Mouse (Mus musculus) gastrocnemius, adult 18-20 months (tissue): ENCODE results near the gene H2-Eb2. TPM values are rescaled to one million over a fixed set of nuclear protein-coding genes. Genes with fewer than 3 reads are reported as not detected.
A peak's percentile ranks its signal among the peaks of the same experiment; 100 is the strongest.

Source experiments
- DNase-seq: peaks from one replicate; pipeline ENCODE4 v3.0.0; 2021; ENCODE audit warnings: low spot score
- long read RNA-seq, 2 experiments: library from polyadenylated mRNA; stranded (forward); transcript quantifications; one replicate each; pipeline ENCODE4 v2.0.0; 2021
- total RNA-seq, 2 experiments: library from RNA; stranded (reverse); gene quantifications; 2 replicates each; pipeline ENCODE4 v1.2.3; 2021

H2-Eb2 gene
- not detected for total RNA-seq
- long read RNA-seq, experiment 1: 0 reads
- long read RNA-seq, experiment 2: 0 reads

DNA sequence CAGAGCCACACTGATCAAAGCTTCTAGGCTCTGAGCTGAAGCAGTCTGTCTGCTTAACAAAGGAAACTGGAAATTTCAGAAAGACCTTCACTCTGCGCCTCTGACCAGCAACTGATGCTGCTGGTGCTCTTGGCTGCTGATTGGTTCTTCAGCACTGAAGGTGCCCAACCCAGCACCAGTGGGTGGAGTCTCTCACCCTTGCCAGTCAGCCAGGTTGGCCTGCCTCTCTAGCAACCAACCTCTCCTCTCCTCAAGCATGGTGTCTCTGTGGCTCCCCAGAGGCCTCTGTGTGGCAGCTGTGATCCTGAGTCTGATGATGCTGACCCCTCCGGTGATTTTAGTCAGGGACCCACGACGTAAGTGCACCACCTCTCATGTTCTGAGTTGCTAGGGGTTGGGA is at the start of gene H2-Eb2:
Gene H2-Eb2, plus strand, starts transcription at position 230 of the 400 bp plus-strand sequence.
- no peak for DNase-seq

DNA sequence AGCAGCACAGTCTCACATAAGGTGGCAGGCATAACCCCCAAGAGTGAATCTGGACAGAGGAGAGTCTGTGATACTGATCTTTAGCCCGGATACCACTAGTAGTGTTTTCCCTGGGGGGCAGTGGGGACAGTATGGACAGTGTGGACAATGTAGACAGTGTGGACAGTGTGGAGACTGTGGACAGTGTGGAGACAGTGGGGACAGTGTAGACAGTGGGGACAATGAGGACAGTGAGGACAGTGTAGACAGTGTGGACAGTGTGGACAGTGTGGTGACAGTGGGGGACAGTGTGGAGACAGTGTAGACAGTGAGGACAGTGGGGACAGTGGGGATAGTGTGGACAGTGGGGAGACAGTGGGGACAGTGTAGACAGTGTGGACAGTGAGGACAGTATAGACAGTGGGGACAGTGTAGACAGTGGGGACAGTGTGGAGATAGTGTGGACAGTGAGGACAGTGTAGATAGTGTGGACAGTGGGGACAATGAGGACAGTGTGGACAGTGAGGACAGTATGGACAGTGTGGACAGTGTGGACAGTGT is 44.9 kb upstream of the H2-Eb2 start:
- no peak for DNase-seq

DNA sequence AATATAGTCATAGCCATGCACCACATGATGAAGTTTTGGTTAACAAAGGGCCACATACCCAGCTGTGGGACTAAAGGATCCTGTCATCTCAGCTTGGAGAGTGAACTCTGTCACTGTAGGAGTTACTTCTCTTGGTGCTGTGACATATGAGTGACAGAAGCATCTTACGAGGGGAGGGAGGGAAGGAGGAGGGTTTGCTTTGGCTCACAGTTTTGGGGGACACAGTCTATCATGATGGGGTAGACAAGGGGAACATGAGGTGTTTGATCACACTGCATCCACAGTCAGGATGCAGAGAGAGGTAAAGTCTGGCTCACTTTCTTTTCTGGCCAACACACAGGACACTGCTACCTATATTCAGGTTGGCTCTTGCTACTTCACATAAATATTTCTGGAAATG is 43.6 kb upstream of the H2-Eb2 start:
- DNase-seq: no peak

DNA sequence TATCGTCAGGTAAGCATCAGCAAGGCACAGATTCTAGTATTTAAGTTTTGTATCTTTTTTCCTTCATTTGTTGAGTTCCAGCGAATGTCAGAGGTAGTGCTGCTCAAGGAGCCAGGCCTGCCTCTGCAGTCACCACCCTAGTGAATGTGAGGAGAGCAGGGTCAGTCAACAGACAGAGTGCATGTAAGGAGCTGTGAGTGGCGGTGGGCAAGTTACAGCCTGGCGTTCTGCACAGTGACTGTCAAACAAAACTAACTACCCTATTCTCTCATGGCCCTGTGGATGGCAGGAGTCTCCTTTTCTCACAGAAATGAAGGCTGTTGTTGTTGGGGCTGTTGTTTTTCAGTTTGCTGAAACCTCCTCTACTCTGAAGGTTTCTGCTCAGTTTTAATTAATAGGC is 40.1 kb upstream of the H2-Eb2 start:
- DNase-seq: no peak

DNA sequence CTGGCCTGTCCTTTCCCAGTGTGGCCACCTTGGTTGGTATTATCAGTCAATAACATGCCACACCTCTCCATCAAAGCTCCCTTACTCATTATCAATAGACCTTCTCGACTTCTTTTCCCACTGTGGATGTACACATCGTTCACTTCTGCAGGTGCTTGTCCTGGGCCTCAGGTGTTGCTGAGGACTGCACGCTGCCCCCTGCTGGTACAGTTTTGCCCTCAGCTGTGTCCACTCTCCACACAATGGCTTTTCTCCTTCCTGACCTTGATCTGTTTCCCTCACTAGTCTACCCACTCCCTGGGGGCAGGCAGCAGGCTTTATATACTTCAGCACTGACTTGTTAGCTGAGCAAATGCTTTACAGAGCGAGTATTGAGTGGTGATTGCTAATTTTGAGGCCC is 39.6 kb upstream of the H2-Eb2 start:
- DNase-seq: no peak

DNA sequence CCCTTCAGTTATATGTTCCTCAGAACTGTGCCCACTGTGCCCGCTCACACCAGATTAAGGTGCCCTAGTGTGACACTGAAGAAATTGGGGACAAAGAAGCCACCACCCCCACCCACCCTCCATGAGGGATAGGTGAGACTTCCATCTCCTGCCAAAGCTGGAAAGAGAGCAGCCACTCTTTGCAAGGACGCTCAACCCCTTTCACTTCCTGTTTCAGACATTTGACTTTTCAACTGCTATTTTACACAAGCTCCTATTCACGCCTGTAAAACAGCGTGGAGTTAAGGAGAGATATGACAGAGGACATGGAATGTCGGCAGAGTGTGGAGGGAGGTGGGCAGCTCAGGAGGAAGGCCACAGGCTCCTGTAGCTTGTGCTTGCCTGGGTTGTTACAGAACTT is 39.0 kb upstream of the H2-Eb2 start:
- DNase-seq: no peak

DNA sequence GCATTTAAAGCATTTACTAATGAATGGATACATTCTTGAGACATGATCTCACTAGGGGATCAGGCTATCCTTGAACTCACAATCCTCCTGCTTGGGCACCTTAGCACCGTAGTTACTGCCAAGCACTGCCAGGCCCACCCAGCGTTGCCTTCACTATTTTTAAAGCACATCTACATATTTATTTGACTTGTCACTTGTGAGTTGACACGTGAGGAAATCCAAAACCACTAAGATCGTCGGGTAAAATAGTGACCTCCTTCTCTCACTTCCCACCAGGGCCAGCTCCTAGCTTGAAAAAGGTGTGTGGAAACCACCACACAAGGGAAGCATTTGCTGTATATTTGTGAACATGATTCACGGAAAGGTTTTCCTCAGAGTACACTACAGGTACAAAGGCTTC is 38.5 kb upstream of the H2-Eb2 start:
- no peak for DNase-seq

DNA sequence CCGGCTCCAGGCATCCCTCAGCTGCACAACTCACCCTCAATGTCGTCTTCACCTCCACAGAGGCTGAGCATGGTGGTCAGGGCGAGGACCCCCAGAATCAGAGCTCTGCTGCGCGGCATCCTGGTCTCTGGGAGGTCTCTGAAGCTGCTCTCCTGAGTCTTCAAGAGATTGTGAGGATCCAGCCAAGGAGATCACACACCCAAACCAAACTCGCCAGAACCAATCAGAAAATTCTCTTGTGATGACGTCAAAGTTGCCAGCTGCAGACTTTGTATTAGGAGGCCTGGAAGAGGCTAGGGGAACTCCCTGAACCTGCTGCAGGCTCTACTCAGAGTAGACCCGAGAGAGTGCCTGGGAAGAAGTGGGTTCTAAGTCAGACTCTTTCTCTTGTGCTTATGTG is 37.8 kb upstream of the H2-Eb2 start, which contains the start of gene H2-Aa:
Gene H2-Aa, minus strand, starts transcription at position 176 of the 400 bp plus-strand sequence.
- peak; percentile 86 for DNase-seq

DNA sequence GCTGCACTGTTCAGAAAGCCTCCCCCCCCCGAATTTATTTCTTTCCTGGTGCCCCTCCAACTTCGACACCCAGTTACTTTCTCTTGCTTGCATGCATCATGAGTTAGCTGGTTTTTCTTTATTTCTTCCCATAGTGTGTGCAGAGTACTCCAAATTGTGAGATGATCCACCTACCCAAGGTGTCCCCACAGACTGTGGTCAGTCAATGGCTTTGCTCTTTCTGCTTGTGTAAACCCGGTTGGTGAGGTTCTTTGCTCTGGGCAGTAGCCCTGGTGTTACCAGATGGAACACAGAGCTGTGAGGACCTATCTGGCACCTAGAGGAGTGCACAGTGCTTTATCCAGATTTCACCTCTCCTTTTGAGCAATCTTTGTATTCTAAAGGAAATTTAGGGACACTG is 37.3 kb upstream of the H2-Eb2 start:
- no peak for DNase-seq

DNA sequence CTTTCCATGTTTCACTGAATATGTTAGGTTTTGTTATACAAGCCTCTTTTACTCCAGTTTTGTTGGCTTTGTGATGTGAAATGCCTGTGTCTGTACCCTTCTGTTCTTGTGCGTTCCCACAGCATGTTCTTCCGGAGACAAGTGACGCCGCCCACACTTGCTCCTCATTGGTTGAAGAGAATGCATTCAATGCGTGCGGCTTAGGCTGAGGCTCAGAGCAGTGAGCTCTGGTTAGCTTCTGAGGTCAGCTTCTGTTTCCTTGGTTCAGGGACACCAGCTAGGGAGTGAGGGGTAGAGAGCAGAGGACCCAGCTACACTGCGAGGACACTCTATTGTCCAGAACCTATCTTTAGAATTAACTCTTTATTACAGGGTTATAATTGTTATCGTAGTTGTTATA is 33.9 kb upstream of the H2-Eb2 start:
- DNase-seq: peak; percentile 68

DNA sequence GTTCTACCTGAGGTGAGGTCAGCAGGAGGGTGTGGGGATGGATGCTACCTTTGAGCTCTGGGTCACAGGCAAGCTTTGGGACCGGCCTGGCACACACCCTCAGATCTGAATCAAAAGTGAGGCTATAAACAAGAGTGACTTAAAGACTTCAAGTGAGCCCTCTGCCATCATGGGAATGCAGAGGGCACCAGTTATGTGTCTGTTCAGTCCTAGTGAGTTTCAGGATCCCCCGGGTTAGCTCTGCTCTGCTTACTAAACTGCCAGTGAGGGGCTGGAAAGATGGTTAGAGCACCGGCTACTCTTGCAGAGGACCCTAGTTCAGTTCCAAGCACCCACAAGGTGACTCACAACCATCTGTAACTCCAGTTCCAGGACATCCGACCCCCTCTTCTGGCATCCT is 32.9 kb upstream of the H2-Eb2 start:
- no peak for DNase-seq

DNA sequence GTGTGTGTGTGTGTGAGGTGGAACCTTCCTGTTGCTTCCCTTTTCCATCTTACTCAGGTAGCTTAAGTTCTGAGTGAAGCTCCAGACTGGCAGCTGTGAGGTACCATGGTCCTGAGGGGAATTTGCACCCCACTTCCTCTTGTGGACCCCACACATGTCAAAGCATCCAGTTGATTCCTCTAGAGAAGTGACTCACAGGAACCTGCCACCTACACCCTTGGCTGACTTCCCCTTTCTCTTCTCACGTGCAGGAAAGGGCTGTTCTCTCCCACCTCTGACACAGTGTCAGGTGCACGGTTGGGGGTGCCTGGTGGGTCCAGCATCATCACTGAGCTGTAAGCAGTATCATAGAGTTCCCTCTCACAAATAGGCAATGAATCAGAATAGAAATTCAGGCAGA is 31.9 kb upstream of the H2-Eb2 start:
- DNase-seq: no peak

DNA sequence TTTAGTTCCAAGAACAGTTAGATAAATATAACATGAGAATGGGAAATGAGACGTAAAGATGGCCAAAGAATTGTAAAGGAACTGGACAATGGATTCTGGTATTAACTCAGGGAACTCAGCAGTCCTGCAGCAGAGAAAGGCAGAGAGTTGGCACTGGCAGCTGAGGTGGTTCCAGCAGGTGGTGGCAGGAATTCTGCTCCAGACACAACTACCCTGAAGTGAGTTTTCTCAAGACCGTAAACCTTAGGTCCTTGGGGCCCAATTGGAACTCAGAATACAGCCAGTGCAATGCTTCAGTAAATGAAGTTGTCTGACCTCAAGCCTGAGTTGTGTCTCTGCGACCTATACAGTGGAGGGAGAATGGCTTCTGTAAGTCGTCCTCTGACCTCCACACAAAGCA is 31.2 kb upstream of the H2-Eb2 start:
- no peak for DNase-seq

DNA sequence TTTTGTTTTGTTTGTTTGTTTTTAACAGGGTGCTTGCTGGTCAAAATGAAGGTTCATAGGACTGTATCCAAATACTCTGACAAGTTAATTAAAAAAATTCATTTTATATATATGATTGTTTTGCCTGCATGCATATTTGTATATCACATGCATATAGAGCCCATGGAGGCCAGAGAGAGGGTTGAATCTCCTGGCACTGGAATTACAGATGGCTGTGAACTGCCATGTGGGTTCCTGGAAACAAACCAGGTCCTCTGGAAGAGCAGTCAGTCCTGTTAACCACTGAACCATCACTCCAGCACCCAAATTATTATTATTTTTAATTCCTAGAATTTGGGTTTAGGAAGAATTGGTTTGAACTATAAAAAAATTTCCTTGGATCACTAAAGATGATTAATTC is 30.2 kb upstream of the H2-Eb2 start:
- DNase-seq: no peak

DNA sequence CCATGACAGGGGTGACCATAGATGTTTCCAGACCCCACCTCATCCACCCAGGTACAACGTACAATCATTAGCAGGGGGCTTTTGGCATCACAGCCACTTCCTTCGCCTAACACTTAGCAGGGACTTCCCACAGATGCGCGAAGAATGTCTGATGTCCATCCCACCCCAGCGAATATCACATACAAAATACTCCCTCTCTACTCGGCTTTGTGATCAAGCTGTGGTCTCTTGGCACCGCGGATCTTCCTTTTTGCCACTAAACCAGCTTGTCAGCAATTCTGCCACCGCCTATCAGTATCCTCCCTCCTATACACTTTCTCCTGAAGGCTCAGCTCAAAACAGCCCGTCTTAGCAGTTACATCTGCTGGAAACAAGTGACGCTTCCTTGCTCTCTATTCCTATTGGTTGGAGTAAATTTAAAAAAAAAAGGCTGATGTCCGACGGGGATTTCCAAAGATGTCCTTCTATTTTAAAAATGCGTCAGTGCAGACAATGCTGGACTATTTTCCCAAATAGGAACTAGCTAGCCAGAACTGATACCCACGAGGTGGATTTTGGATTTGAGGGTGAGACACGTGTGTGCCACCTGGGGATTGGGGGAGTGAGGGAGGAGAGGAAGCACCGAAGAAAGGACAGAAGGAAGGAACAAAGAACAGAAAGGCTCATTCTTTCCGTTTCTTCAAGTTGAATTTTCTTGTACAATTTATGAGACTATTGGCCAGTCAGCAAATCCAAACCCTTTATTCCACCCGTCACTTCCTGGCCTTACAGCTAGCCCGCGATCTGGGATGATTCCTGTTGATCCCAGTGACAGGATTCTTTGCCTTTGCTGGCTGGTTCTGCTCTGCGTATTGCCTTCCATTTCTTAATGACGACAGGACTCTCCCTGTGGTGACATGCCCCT is 29.3 kb upstream of the H2-Eb2 start:
- peak; percentile 62 for DNase-seq

DNA sequence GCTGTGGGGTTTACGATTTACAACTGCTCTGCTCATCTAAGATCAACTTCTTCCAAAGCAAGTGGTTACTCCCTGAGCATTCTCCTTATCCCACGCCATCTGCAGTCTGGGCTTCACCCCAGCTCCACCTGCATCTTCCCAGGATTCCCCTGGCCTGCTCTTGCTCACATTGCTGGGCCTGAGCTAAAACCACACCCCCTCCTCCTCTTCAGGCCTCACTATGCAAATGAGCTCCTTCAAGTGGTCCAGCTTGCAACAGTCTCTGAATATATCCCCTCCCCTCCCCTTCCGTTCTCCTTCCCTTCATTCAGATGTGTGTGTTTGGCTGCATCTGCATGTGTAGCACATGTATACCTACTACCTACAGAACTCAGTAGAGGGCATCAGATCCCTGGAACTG is 26.1 kb upstream of the H2-Eb2 start:
- DNase-seq: no peak

DNA sequence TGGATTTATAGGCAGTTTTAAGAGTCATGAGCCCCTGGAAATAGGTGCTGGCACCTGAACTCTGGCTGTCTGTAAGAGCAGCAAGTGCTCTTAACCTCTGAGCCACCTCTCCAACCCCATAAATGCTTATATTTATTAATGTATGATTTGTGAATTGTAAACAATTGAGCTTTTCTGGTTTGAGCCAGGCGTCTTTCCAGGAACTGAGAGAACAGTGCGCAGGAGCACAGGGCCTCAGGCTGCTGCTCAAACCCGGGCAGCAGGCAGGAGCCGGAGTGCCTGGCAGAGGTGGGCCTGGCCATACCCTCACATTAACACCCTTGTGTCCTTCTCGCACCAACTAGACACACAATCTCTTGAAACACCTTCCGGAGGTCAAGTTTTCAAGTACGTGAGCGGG is 25.4 kb upstream of the H2-Eb2 start:
- no peak for DNase-seq

DNA sequence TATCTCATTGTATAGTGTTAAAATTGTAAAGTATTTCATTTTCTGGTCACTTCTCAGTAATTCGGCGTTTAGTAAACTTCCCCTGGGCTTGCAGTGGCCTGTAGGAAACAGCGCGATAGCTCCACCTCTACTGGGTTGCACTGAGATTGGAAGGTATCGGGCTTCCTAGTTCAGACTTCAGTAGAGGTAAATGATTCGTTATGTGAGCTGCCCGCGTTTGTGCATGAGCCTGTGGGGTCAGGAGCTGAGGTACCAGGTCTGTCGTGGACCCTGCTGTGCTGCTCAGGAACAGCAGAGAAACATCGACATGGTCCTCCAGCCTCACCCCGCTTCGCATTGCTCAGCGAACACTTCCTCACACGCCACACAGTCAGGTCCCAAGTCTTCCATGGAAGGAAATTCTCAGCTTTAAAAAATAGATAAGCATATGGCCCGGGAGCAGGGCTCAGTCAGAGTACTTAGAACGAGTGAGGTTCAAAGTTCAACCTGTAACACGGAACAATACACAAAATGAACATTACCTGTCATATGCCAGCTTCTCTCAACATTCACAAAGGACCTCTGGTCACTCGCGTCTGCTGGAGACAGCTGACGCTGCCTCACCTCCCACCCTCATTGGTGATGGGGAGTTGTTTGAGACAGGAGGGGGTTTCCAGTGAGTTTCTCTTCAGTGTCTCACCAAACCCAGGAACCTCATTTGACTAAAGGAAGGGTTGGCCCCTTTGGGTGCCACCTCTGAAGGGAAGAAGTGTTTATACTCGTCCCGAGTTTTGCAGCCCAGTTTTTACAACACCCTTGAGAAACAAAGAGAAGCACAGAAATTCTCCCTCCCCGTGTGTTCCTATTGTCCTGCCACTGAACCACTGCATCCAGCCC is 24.5 kb upstream of the H2-Eb2 start:
- no peak for DNase-seq

DNA sequence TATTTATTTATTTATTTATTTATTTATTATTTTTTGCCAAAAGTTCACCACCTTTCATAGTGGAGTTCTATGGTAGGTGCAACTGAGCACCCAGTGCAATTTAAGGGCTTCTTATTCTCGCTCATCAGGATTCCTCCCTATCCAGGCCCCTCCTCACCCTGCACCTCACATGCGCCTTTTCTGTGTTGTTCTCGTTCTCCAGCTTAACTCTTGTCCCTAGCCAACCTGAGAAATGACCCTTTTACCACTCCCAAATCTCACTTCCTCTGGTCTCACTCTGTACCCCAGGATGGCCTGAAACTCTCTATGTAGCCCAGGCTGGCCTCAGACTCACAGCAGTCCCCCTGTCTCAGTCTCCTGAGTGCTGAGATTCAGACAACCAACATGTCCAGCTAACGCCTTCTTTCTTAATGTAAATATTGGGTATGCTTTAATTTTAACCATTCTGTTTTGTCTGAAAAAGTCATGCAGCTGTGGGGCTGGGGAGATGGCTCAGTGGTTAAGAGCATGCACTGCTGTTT is 23.7 kb upstream of the H2-Eb2 start:
- no peak for DNase-seq

DNA sequence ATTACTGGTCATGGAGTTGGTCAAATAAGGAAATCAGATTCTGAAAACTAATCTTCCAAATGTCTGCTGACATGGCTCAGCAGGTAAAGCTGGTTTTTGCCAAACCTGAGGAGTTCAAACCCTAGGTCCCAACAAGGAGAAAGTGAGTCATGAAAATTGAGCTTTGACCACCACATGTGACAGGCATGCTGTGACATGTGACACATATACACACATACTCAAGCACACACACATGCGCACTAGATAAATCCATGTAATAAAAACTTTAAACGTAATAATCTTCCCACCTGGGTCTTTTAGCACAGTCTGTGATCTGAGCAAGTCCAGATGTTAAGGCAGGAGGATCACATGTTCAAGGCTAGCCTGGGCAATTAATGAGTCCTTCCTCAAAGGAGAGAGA is 21.7 kb upstream of the H2-Eb2 start:
- DNase-seq: no peak

DNA sequence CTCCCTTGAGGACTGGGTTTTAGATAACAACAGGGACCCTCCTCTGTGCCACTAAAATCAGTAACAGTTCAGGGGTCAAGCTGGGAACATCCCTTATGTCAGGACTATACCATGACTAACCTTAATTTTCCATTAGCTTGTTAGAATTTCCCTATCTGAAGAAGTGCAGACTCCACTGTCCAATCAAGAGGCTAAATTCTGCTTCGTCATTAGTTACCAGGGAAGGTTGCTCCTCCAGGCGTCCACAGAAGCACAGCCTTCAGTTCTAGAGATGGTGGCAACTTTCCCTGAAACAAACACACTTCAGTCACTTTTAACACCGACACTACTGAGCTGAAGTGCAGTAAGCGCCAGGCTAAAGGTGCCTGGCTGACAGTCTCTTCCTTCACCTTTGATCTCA is 20.7 kb upstream of the H2-Eb2 start:
- peak; percentile 81 for DNase-seq
